Mouse (Mus musculus) heart, embryonic 12.5 days (tissue): Measurements from ENCODE around the gene Olfr19. TPM values are rescaled to one million over a fixed set of nuclear protein-coding genes. Genes with fewer than 3 reads are reported as not detected.
"Not testable (repeated sequence)": the region's sequence is repeated elsewhere in the genome, so short reads cannot be mapped to it uniquely, and the experiment has no call there.

ENCODE experiments used
- ATAC-seq: fragments of 200-750 bp; cut with Nextera tagmentation; 2 replicates; pipeline ENCODE4 v1.8.0; 2017; ENCODE audit warnings: moderate TSS enrichment, moderate library complexity; ENCODE audit not compliant: insufficient number of reproducible peaks, low FRiP score
- H3K27ac ChIP-seq: fragments of 300-500 bp; sonication (generic); 2 replicates; pipeline ENCODE4 v1.5.1; 2016; ENCODE audit warnings: mild to moderate bottlenecking, moderate library complexity; ENCODE audit not compliant: poor library complexity, severe bottlenecking
- H3K27me3 ChIP-seq: fragments of 300-500 bp; sonication (generic); replicated peaks from 2 replicates; pipeline ENCODE4 v1.6.1; 2016; ENCODE audit warnings: mild to moderate bottlenecking, moderate library complexity
- H3K36me3 ChIP-seq: fragments of 300-500 bp; sonication (generic); 2 replicates; pipeline ENCODE4 v1.6.1; 2016; ENCODE audit warnings: mild to moderate bottlenecking, moderate library complexity
- H3K4me1 ChIP-seq: fragments of 300-500 bp; sonication (generic); replicated peaks from 2 replicates; pipeline ENCODE4 v1.6.1; 2016; ENCODE audit warnings: mild to moderate bottlenecking
- H3K4me2 ChIP-seq: fragments of 300-500 bp; sonication (generic); 2 replicates; pipeline ENCODE4 v1.6.1; 2016; ENCODE audit warnings: mild to moderate bottlenecking, moderate library complexity
- H3K4me3 ChIP-seq: fragments of 300-500 bp; sonication (generic); 2 replicates; pipeline ENCODE4 v1.5.1; 2016; ENCODE audit warnings: mild to moderate bottlenecking
- H3K9ac ChIP-seq: fragments of 300-500 bp; sonication (generic); 2 replicates; pipeline ENCODE4 v1.6.1; 2016; ENCODE audit warnings: mild to moderate bottlenecking, moderate library complexity
- H3K9me3 ChIP-seq: fragments of 300-500 bp; sonication (generic); replicated peaks from 2 replicates; pipeline ENCODE4 v1.6.1; 2016; ENCODE audit warnings: mild to moderate bottlenecking, moderate library complexity
- WGBS: fragments of 180-500 bp; shearing (Covaris S2); methylation state at CpG from one replicate; pipeline ENCODE4 v1.1.7; 2016; 5-methylcytosine and 5-hydroxymethylcytosine counted together
- polyA plus RNA-seq: library from polyadenylated mRNA; unstranded; fragments of >200 nt; fragmentation: Nextera tagmentation; extraction: Ambion mirVana; gene quantifications from 2 replicates; pipeline ENCODE4 v1.2.1, GENCODE M21; 2016

The Olfr19 gene
- not detected in 2 replicates for polyA plus RNA-seq

DNA sequence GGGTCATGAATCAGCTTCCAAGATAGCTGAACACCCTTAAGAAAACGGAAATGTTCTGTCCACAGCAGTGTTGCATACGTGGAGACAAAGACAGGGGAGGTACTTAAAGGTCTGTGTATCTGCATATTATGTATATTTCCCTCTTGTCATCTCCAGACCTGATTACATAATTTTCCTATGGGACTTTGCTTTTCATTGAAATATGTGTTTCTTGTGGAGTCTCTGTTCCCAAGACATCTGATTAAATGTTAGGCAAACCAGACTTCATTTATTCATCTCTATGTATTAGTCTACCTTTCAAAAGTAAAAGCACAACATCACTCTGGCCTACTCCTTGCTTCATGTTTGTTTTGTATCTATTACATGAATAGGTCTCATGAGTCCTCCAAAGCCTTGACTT is at the start of gene Olfr19:
Gene Olfr19 (minus strand): TSS at position 101 of the 400 bp plus-strand sequence.
- WGBS: 51% methylated on average over 2 of the region's 2 CpGs
- H3K4me2 ChIP-seq: no peak within 1 kb of the TSS
- H3K9ac ChIP-seq: no peak within 1 kb of the TSS
- no peaks in the 10 kb centered on the region for H3K27me3 ChIP-seq
- H3K4me3 ChIP-seq: no peak within 1 kb of the TSS
- H3K9me3 ChIP-seq: no peaks in the 10 kb centered on the region
- ATAC-seq: no peak
- H3K4me1 ChIP-seq: no peaks in the 10 kb centered on the region
- H3K27ac ChIP-seq: no peak within 1 kb of the TSS
- no peaks in the 10 kb centered on the region for H3K36me3 ChIP-seq

DNA sequence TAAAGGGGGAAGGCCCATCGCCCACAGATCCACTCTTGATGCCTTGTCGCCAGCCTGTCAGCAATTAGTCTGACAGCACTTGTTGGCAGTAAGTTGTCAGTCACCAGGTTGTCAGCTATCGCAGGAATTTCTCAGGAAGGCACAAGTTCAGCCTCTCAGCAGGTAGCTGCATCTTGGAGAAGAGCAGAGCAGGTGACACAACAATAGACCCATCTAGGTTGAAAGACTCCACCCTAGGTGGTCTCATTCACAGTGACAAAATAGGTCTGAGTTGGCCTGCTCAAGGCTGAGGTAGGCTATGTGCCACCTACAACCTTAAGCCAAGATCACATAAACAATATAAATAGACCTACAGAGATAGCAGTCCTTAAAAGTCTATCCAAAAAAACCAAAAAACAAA is 8.8 kb upstream of the Olfr19 start:
- Histone ChIP-seq H3K9me3 (no peaks in the 10 kb centered on the region), H3K27ac (no peak overlapping the region), H3K4me2 (no peak overlapping the region), H3K4me3 (no peak overlapping the region), H3K27me3 (no peaks in the 10 kb centered on the region), H3K36me3 (no peaks in the 10 kb centered on the region), H3K4me1 (no peaks in the 10 kb centered on the region), H3K9ac (no peak overlapping the region)
- 41% methylated on average over 3 of the region's 3 CpGs for WGBS
- no peak for ATAC-seq

DNA sequence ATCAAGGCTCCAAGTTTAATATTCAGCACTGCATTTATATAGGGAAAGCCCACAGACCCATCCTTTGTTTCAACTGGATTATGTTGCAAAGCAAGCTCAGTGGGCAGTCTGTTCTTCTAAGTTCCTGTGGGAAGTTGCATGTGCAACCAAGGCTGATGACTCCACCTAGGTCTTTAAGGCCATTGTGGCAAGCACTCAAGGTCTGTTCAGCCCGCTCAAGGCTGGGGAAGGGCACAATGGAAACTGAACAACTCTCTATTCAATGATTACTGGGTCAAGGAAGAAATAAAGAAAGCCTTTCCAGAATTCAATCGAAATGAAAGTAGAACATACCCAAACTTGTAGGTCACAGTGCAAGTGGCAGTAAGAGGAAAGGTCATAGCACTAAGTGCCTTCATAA is 7.8 kb upstream of the Olfr19 start:
- Histone ChIP-seq H3K4me3 (no peak overlapping the region), H3K4me1 (no peaks in the 10 kb centered on the region), H3K36me3 (no peaks in the 10 kb centered on the region), H3K27me3 (no peaks in the 10 kb centered on the region), H3K9ac (no peak overlapping the region), H3K27ac (no peak overlapping the region), H3K9me3 (no peaks in the 10 kb centered on the region), H3K4me2 (no peak overlapping the region)
- 48% methylated on average over 2 of the region's 2 CpGs for WGBS
- ATAC-seq: no peak

DNA sequence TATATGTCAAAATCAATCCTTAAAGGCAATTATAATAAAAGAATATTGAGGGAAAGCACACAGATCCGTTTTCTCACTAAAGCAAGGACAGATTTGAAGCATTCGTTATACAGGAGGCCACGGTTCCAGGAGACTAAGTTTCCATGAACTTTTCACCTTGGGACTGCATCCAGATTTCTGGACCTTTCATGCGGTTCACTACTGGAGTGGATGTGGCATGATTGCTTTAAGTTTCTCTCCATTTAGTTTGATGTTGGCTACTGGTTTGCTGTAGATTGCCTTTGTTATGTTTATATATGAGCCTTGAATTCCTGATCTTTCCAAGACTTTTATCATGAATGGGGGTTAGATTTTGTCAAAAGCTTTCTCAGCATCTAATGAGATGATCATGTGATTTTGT is 11.2 kb downstream of the Olfr19 start:
- Histone ChIP-seq H3K9ac (no peak overlapping the region), H3K4me1 (no peaks in the 10 kb centered on the region), H3K27ac (no peak overlapping the region), H3K4me2 (no peak overlapping the region), H3K27me3 (no peaks in the 10 kb centered on the region), H3K9me3 (no peaks in the 10 kb centered on the region), H3K4me3 (no peak overlapping the region), H3K36me3 (no peaks in the 10 kb centered on the region)
- no peak for ATAC-seq
- WGBS: 74% methylated on average over 4 of the region's 4 CpGs

DNA sequence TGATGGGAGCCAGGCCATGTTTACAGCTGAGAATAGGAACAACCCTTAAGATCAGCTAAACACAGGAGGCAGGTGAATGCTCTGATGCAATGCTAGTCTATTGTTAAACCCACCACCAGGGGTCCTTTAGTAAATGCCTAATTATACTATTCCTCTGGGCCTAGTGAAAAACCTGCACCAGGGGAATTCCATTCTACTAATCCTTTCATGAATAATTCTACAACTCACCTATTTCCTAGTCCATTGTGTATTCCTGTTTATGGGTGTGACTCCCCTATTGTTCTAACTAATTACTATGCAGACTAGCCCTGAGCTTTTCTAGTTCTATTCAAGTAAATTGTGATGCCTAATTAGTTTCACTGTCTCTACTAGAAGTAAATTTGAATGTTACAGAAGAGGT is 11.7 kb downstream of the Olfr19 start:
- not testable (repeated sequence) for H3K4me2 ChIP-seq, H3K4me3 ChIP-seq, H3K36me3 ChIP-seq, H3K27me3 ChIP-seq, H3K4me1 ChIP-seq, H3K27ac ChIP-seq, ATAC-seq, H3K9me3 ChIP-seq, H3K9ac ChIP-seq

DNA sequence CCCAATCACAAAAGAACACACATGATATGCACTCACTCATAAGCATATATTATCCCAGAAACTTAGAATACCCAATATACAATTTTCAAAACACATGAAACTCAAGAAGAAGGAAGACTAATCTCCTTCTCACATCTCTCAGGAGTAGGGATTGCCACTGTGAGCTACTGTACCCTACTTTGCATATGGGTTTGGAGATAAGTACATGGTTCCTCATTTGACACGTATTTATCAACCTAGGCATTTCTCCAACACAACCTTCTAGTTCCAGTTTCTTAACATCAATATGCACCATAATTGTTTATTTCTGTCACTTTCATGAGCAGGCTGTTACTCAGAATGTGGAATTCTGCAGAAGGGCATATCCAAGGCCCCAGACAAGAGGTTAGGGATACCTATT is 31.1 kb downstream of the Olfr19 start:
- Histone ChIP-seq H3K9me3 (no peaks in the 10 kb centered on the region), H3K4me3 (no peak overlapping the region), H3K9ac (no peak overlapping the region), H3K4me1 (no peaks in the 10 kb centered on the region), H3K4me2 (no peak overlapping the region), H3K27me3 (no peaks in the 10 kb centered on the region), H3K36me3 (no peaks in the 10 kb centered on the region), H3K27ac (no peak overlapping the region)
- ATAC-seq: no peak
- WGBS: 53% methylated on average over 1 of the region's 1 CpGs

DNA sequence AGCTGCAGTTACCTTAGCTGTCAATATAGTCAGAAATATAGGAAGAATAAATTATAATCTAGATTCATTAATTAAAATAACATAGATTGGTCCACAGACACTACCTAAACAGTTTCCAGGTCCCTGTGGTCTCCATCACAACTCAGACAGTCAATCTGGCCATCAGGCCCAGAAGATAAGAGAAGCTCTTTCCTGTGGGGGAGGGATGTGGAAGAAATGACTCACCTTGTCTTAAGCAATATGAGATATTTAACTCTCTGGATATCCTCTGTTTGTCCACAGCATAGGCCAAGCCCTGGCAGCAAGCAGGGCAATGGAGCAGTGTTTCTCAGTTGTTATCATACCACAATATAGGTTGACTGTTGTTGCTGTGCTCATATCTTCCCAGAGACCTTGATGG is 42.5 kb downstream of the Olfr19 start:
- Histone ChIP-seq H3K27ac (no peak overlapping the region), H3K4me2 (no peak overlapping the region), H3K36me3 (no peaks in the 10 kb centered on the region), H3K4me3 (no peak overlapping the region), H3K4me1 (no peaks in the 10 kb centered on the region), H3K27me3 (no peaks in the 10 kb centered on the region), H3K9ac (no peak overlapping the region), H3K9me3 (peaks cover 22% of the 10 kb centered on the region)
- ATAC-seq: no peak

Other genes with a start within 250 kb of the Olfr19 start
- gene Fgd4, start 75.9 kb downstream of the Olfr19 start, polyA plus RNA-seq: 11.4 and 12.1 TPM in 2 replicates
- gene Spag6l, start 153.1 kb upstream of the Olfr19 start, polyA plus RNA-seq: 0.12 and 0.15 TPM in 2 replicates
- 0.15 TPM in 1 of 2 replicates, not detected in the other for gene Igll1, start 187.6 kb upstream of the Olfr19 start, polyA plus RNA-seq
- 44.3 and 49.4 TPM in 2 replicates for gene Top3b, start 194.3 kb upstream of the Olfr19 start, polyA plus RNA-seq
- gene Vpreb1, start 194.4 kb upstream of the Olfr19 start, polyA plus RNA-seq: 0.70 and 1.1 TPM in 2 replicates
- 36.1 and 37.6 TPM in 2 replicates for gene Ppm1f, start 220.1 kb upstream of the Olfr19 start, polyA plus RNA-seq